Mouse (Mus musculus) pancreas, adult 10 weeks (tissue): ENCODE results near the gene Gm10234. TPM values are rescaled to one million over a fixed set of nuclear protein-coding genes. Genes with fewer than 3 reads are reported as not detected.

Source experiments
- polyA plus RNA-seq: library from polyadenylated mRNA; stranded (reverse); fragments of 350-450 nt; fragmentation: Illumina TruSeq; extraction: RNeasy Lipid Tissue Mini Kit (QIAGEN cat#74804); gene quantifications from one replicate; pipeline ENCODE4 v1.2.3, GENCODE M21; 2015; ENCODE audit warnings: low read depth, low replicate concordance; ENCODE audit not compliant: insufficient read depth

Gm10234 gene
- polyA plus RNA-seq = not detected

GRCm38 (mm10) chr6:95321812-95322211 lies at the start of gene Gm10234:
TSS of gene Gm10234 (plus strand) at chr6:95322112.

Other genes starting within 250 kb of the Gm10234 start
- gene Kbtbd8, start 204.9 kb upstream of the Gm10234 start, polyA plus RNA-seq = 1.2 TPM